Mouse (Mus musculus) pancreas, adult 10 weeks (tissue): ENCODE data around the gene Zfp101. TPM values are rescaled to one million over a fixed set of nuclear protein-coding genes. Genes with fewer than 3 reads are reported as not detected.

ENCODE experiments used
- polyA plus RNA-seq: library from polyadenylated mRNA; stranded (reverse); fragments of 350-450 nt; fragmentation: Illumina TruSeq; extraction: RNeasy Lipid Tissue Mini Kit (QIAGEN cat#74804); gene quantifications from one replicate; pipeline ENCODE4 v1.2.3, GENCODE M21; 2015; ENCODE audit warnings: low read depth, low replicate concordance; ENCODE audit not compliant: insufficient read depth

Gene Zfp101
- polyA plus RNA-seq, result 4.3 TPM

DNA sequence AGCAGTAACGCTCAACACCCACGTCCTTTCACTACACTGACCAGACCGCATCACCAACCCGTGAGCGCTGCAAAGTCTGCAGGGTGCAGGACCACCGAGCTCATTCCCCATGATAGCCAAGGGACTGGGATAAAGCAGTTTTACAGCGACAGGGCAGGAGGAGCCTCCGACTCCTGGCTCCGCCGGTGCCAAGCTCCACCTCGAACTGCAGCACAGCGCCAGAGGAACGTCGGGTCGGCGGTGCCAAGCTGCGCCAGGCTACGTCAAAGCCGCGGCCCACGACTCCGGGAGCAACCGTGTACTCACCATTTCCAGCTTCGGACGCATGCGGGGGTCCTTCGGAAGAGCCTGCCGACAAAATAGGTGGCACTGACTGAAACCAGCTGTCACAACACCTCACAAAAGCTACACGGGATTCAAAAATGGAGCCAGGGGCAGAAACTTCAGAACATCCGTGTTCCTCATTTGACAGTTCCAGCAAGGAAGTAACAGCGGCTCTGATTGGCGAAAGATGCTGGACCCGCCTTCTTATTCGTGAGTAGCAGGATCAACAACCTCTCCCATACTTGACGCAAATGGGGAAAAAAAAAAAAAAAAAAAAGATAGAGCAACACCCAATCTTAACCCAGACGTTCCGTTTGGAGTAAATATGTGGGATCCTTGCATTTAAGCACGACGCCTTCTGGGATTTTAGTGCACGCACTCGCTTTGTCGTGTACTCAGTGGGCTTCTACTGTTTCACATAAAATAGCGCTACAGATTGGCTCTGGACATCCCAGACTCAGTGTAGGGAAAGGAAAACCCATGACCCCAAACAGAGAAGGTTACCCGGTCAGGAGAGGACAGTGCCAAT lies at the start of gene Zfp101:
Gene Zfp101 (minus strand): TSS at position 460 of the 853 bp plus-strand sequence.

DNA sequence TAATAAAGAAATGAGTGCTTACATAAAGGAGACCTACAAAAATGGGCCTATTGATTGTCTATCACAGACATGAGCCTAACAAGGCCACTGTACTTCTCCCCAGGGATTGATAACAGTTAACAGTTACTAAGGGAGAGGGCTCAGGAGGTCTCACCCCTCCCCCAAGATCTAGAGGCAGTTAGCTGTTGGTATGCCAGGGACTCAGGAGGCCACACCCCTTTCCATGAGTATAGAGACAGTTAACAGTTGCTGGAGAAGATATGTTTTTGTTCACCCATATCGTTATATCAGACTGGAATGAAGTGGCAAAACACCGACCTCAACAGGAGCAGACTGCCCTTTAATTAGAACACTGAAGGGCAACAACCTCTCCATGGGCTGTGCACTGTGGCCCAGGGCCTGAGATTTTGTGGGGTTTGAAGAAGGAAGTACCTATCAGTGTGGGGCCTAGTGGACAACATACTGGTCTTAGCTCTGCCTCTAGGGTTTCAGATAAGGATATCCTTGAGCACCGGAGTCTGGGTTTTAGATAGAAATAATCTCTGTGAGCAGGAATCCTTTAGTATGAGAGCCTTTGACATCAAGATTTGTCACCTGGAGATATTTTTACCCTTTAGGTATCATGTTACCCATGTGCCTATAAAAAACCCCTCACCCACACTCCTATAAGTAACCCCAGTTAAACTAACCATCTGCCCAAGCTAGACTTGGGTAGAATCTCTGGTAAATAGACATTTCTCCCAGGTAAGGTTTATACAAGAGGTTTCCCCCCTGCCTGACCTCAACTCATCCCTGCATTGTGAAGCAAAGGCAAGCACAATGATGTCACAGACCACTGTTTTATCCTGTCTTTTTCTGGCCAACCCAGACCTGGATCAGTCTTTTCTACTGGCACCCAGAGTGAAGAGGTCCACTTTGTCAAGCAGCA lies 37.8 kb upstream of the Zfp101 start, which contains the start of gene Actl9:
Gene Actl9 (plus strand): TSS at position 878 of the 928 bp plus-strand sequence.

DNA sequence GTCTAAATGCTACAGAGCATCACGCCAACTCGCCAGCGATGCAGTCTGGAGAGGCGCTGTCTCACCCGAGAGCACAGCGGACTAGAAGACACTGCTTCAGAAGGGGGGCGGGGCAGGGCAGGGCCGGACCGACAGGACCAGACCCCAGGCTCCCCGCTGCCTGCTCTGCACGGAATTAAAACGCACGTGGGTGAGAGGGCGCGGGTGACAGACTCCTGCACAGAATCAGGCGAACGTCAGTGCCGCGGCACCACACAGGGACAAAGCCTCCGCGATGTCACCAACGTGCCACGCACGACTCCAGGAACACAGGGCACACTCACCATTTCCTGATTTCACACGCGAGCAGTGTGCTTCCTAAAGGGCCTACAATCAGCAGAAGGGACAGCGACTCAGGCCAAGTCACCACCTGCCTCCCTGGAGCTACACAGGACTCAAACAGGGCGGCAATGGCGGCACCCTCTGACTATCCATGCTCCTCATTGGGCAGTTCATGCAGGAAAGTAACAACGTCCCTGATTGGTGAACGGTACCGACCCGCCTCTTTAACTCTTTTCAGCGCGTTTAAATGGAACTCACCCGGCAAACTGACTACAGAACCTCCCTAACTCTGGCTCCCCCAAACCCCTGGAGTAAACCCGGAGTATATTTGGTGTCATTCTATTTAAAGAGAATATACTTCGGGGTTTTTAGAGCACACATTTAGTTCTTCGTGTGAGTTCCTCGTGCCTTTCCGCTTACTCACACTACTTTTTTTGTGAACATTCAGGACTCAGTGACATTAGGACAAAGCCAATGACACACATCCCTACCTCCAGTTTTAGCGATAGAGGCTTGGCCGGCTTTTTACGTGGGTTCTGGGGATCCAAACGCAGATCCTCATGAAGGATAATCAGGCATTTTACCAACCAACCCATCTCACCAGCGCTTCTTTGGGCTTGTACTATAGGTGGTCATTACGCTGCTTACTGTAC lies 35.7 kb downstream of the Zfp101 start, which contains the start of gene Zfp81:
Gene Zfp81 (minus strand): TSS at position 468 of the 974 bp plus-strand sequence.

Other genes with a start within 250 kb of the Zfp101 start
- gene Olfr55, start 226.2 kb downstream of the Zfp101 start, polyA plus RNA-seq, result not detected
- gene Olfr239, start 203.3 kb downstream of the Zfp101 start, polyA plus RNA-seq, result not detected
- not detected for gene Olfr1564, start 173.0 kb downstream of the Zfp101 start, polyA plus RNA-seq
- gene Zfp955a, start 139.5 kb downstream of the Zfp101 start, polyA plus RNA-seq, result 1.7 TPM
- gene Olfr63, start 130.0 kb downstream of the Zfp101 start, polyA plus RNA-seq, result not detected
- gene Zfp955b, start 105.1 kb downstream of the Zfp101 start, polyA plus RNA-seq, result 1.2 TPM
- 1.5 TPM for gene Zfp81, start 35.8 kb downstream of the Zfp101 start, polyA plus RNA-seq
- gene Actl9, start 38.3 kb upstream of the Zfp101 start, polyA plus RNA-seq, result not detected
- gene Adamts10, start 129.6 kb upstream of the Zfp101 start, polyA plus RNA-seq, result 19.4 TPM
- gene Myo1f, start 161.1 kb upstream of the Zfp101 start, polyA plus RNA-seq, result 2.0 TPM
- 9.2 TPM for gene Zfp414, start 234.4 kb upstream of the Zfp101 start, polyA plus RNA-seq
- gene Pram1, start 243.4 kb upstream of the Zfp101 start, polyA plus RNA-seq, result not detected